Mouse (Mus musculus): ENCODE data around the gene Sync. TPM values are rescaled to one million over a fixed set of nuclear protein-coding genes. Genes with fewer than 3 reads are reported as not detected.

Gene Sync
- total and polyA plus RNA-seq, 3 experiments: 0.16 TPM; not detected in 2

GRCm38 (mm10) chr4:129241898-129242297, 45.5 kb upstream of the Sync start:
- no peak overlapping the region for H3K4me2 ChIP-seq (ENCODE audit: insufficient read depth, low read depth, poor library complexity, severe bottlenecking)
- H3K9me3 ChIP-seq (replicated peaks; ENCODE audit: low read length): no peaks in the 10 kb centered on the region
- dilution Hi-C loops (cut with MboI; ENCODE audit: extremely low pct_ligation_motif_present, extremely low pct_unique_long_range_greater_than_20kb, low sequenced_read_pairs): no loop called here
- no peaks in the 10 kb centered on the region for H3K79me2 ChIP-seq (replicated peaks; ENCODE audit: control insufficient read depth, extremely low read depth, insufficient read depth, poor library complexity, severe bottlenecking)
- peaks cover 28% of the 10 kb centered on the region for H3K27me3 ChIP-seq (replicated peaks)
- in situ Hi-C loops (cut with MboI; ENCODE audit: low pct_ligation_motif_present, low pct_unique_long_range_greater_than_20kb, low sequenced_read_pairs): no loop called here
- H3K27ac ChIP-seq (ENCODE audit: insufficient read depth, low read depth): no peak overlapping the region
- no peak overlapping the region for H3K4me3 ChIP-seq (replicated peaks in 1 of 3; ENCODE audit: low read depth in 2 of 3, low read length in 2 of 3, poor library complexity in 1 of 3)
- DNase-seq (ENCODE audit: extremely low read depth): no peak
- no peak overlapping the region for H3K9ac ChIP-seq (ENCODE audit: insufficient read depth, low read depth)
- H3K36me3 ChIP-seq (replicated peaks in 1 of 2; ENCODE audit: control insufficient read depth in 1 of 2, insufficient read depth in 1 of 2, low read length in 1 of 2): no peaks in the 10 kb centered on the region
- peaks cover 9 to 35% of the 10 kb centered on the region in 2 experiments for H3K4me1 ChIP-seq (ENCODE audit: control insufficient read depth in 1 of 2, insufficient read depth in 2 of 2)
- no peak for TF ChIP-seq CHD1 (IDR thresholded peaks at IDR 0.05; ENCODE audit: low read depth, low read length)
- no peak for TF ChIP-seq POLR2A (IDR thresholded peaks at IDR 0.05; ENCODE audit: low read depth, low read length)
- no peak for TF ChIP-seq ZKSCAN1 (IDR thresholded peaks at IDR 0.05; ENCODE audit: borderline replicate concordance, low read depth, low read length)
- no peak for TF ChIP-seq JUN (IDR thresholded peaks at IDR 0.05; ENCODE audit: insufficient read depth, low read depth, low read length)
- TF ChIP-seq TBP (conservative IDR thresholded peaks at IDR 0.05; ENCODE audit: low read depth, low read length): no peak
- no peak for TF ChIP-seq EP300 (IDR thresholded peaks at IDR 0.05; ENCODE audit: low read length)
- no peak for TF ChIP-seq MAZ (IDR thresholded peaks at IDR 0.05; ENCODE audit: low read depth, low read length)
- no peak for TF ChIP-seq IRF4 (IDR thresholded peaks at IDR 0.05; ENCODE audit: low read depth, low read length)
- no peak for TF ChIP-seq POLR2AphosphoS2 (IDR thresholded peaks at IDR 0.05; ENCODE audit: low read depth, low read length)
- no peak for TF ChIP-seq ZMIZ1 (IDR thresholded peaks at IDR 0.05; ENCODE audit: low read depth, low read length)
- no peak for TF ChIP-seq GABPA (IDR thresholded peaks at IDR 0.05; ENCODE audit: insufficient replicate concordance, low read depth, low read length)
- no peak for TF ChIP-seq HCFC1 (IDR thresholded peaks at IDR 0.05; ENCODE audit: low read depth, low read length)
- TF ChIP-seq SIN3A (IDR thresholded peaks at IDR 0.05; ENCODE audit: low read length): no peak
- TF ChIP-seq RAD21 (IDR thresholded peaks at IDR 0.05; ENCODE audit: low read depth, low read length): no peak
- no peak for TF ChIP-seq SMC3 (IDR thresholded peaks at IDR 0.05; ENCODE audit: low read depth, low read length)
- TF ChIP-seq CHD2 (IDR thresholded peaks at IDR 0.05; ENCODE audit: low read length): no peak
- no peak for TF ChIP-seq PAX5 (IDR thresholded peaks at IDR 0.05; ENCODE audit: low read length)
- no peak for TF ChIP-seq TCF12 (IDR thresholded peaks at IDR 0.05; ENCODE audit: low read depth, low read length)

DNA sequence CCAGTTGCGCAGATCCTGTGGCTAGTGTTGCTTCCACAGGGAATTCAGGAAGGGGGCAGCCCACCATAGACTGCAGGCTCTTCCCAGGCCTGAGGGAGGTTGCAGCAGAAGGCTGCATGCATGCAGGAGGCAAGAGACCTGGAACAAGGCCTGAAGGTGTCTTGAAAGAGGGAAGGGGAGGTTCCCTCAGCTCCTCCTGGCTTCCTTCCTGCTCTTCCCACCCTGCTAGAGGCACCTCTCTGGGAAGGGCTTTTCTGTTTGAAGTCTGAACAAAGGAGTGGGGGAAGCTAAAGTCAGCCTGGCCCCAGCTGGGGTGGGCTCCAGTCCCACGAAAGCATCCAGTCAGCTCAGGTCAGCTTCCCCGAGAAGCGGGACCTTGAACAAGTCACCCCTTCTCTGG, 45.1 kb upstream of the Sync start:
- H3K36me3 ChIP-seq (replicated peaks in 1 of 2; ENCODE audit: control insufficient read depth in 1 of 2, insufficient read depth in 1 of 2, low read length in 1 of 2): no peaks in the 10 kb centered on the region
- in situ Hi-C loops (cut with MboI; ENCODE audit: low pct_ligation_motif_present, low pct_unique_long_range_greater_than_20kb, low sequenced_read_pairs): no loop called here
- DNase-seq (ENCODE audit: extremely low read depth): no peak
- no peak overlapping the region for H3K4me2 ChIP-seq (ENCODE audit: insufficient read depth, low read depth, poor library complexity, severe bottlenecking)
- no peak overlapping the region for H3K27ac ChIP-seq (ENCODE audit: insufficient read depth, low read depth)
- H3K9me3 ChIP-seq (replicated peaks; ENCODE audit: low read length): no peaks in the 10 kb centered on the region
- TF ChIP-seq RAD21 (IDR thresholded peaks at IDR 0.05; ENCODE audit: low read depth, low read length) (no peak), USF1 (IDR thresholded peaks at IDR 0.05; ENCODE audit: low read depth, low read length) (no peak), TCF12 (IDR thresholded peaks at IDR 0.05; ENCODE audit: low read depth, low read length) (no peak), PAX5 (IDR thresholded peaks at IDR 0.05; ENCODE audit: low read length) (no peak), CHD2 (IDR thresholded peaks at IDR 0.05; ENCODE audit: low read length) (no peak), MXI1 (IDR thresholded peaks at IDR 0.05; ENCODE audit: low read depth, low read length) (no peak), BHLHE40 (IDR thresholded peaks at IDR 0.05; ENCODE audit: low read depth, low read length) (no peak), CHD1 (IDR thresholded peaks at IDR 0.05; ENCODE audit: low read depth, low read length) (no peak), UBTF (IDR thresholded peaks at IDR 0.05; ENCODE audit: low read depth, low read length) (no peak), USF2 (conservative IDR thresholded peaks at IDR 0.05; ENCODE audit: low read depth, low read length) (no peak), MEF2A (IDR thresholded peaks at IDR 0.05; ENCODE audit: borderline replicate concordance, low read depth, low read length) (no peak), MAZ (IDR thresholded peaks at IDR 0.05; ENCODE audit: low read depth, low read length) (no peak), SIN3A (IDR thresholded peaks at IDR 0.05; ENCODE audit: low read length) (no peak), RCOR1 (conservative IDR thresholded peaks at IDR 0.05; ENCODE audit: low read depth, low read length) (no peak), CTCF (conservative IDR thresholded peaks at IDR 0.05 in 1 of 2, IDR thresholded peaks at IDR 0.05 in 1 of 2; ENCODE audit: low read depth in 2 of 2, low read length in 2 of 2) (no peak), TBP (conservative IDR thresholded peaks at IDR 0.05; ENCODE audit: low read depth, low read length) (no peak), MYC (IDR thresholded peaks at IDR 0.05; ENCODE audit: low read depth, low read length) (no peak), POLR2AphosphoS2 (IDR thresholded peaks at IDR 0.05; ENCODE audit: low read depth, low read length) (no peak)
- H3K4me3 ChIP-seq (replicated peaks in 1 of 3; ENCODE audit: low read depth in 2 of 3, low read length in 2 of 3, poor library complexity in 1 of 3): no peak overlapping the region
- peaks cover 9 to 35% of the 10 kb centered on the region in 2 experiments for H3K4me1 ChIP-seq (ENCODE audit: control insufficient read depth in 1 of 2, insufficient read depth in 2 of 2)
- H3K27me3 ChIP-seq (replicated peaks): peaks cover 31% of the 10 kb centered on the region
- dilution Hi-C loops (cut with MboI; ENCODE audit: extremely low pct_ligation_motif_present, extremely low pct_unique_long_range_greater_than_20kb, low sequenced_read_pairs): no loop called here
- H3K9ac ChIP-seq (ENCODE audit: insufficient read depth, low read depth): no peak overlapping the region
- H3K79me2 ChIP-seq (replicated peaks; ENCODE audit: control insufficient read depth, extremely low read depth, insufficient read depth, poor library complexity, severe bottlenecking): no peaks in the 10 kb centered on the region

All from CH12.LX (cell line).